Mouse (Mus musculus) stomach, postnatal 0 days (tissue): Measurements from ENCODE around the gene Tfdp2. TPM values are rescaled to one million over a fixed set of nuclear protein-coding genes. Genes with fewer than 3 reads are reported as not detected.

Experiments used
- ATAC-seq: fragments of 200-750 bp; cut with Nextera tagmentation; 2 replicates; pipeline ENCODE4 v1.8.0; 2017; ENCODE audit not compliant: low FRiP score, low TSS enrichment
- DNase-seq: peaks from one replicate; pipeline ENCODE4 v3.0.0-alpha.2; 2016; ENCODE audit warnings: low spot score
- H3K27ac ChIP-seq: fragments of 300-500 bp; sonication (generic); replicated peaks from 2 replicates; pipeline ENCODE4 v1.5.1; 2014; ENCODE audit warnings: mild to moderate bottlenecking, control low read depth
- H3K27me3 ChIP-seq: fragments of 300-500 bp; sonication (generic); 2 replicates; pipeline ENCODE4 v1.6.1; 2014; ENCODE audit warnings: low read length; ENCODE audit not compliant: control insufficient read depth, insufficient read depth
- H3K36me3 ChIP-seq: fragments of 300-500 bp; sonication (generic); 2 replicates; pipeline ENCODE4 v1.6.1; 2014; ENCODE audit warnings: low read length, mixed read lengths; ENCODE audit not compliant: control insufficient read depth, insufficient read depth
- H3K4me1 ChIP-seq: fragments of 300-500 bp; sonication (generic); replicated peaks from 2 replicates; pipeline ENCODE4 v1.6.1; 2014; ENCODE audit warnings: antibody characterized with exemption; ENCODE audit not compliant: control insufficient read depth, insufficient read depth
- H3K4me2 ChIP-seq: fragments of 300-500 bp; sonication (generic); replicated peaks from 2 replicates; pipeline ENCODE4 v1.6.1; 2014; ENCODE audit warnings: low read depth, mild to moderate bottlenecking, control low read depth, moderate library complexity
- H3K4me3 ChIP-seq: fragments of 300-500 bp; sonication (generic); 2 replicates; pipeline ENCODE4 v1.5.1; 2014; ENCODE audit warnings: low read depth, low read length, control low read depth
- H3K9ac ChIP-seq: fragments of 300-500 bp; sonication (generic); 2 replicates; pipeline ENCODE4 v1.6.1; 2014; ENCODE audit warnings: mild to moderate bottlenecking, low read length, control low read depth, mixed read lengths
- H3K9me3 ChIP-seq: fragments of 300-500 bp; sonication (generic); 2 replicates; pipeline ENCODE4 v1.6.1; 2016; ENCODE audit warnings: low read length; ENCODE audit not compliant: control insufficient read depth
- CTCF ChIP-seq: IDR thresholded peaks from 2 replicates; pipeline ENCODE4 v1.5.1; 2016; ENCODE audit warnings: antibody characterized with exemption, low read depth, mild to moderate bottlenecking, moderate library complexity
- EP300 ChIP-seq: optimal IDR thresholded peaks from 2 replicates; pipeline ENCODE3; 2016; ENCODE audit warnings: antibody characterized with exemption
- WGBS: fragments of 180-500 bp; shearing (Covaris S2); extraction: QIAGEN DNeasy Blood & Tissue Kit; methylation state at CpG from one replicate; pipeline ENCODE4 v1.1.7; 2014; 5-methylcytosine and 5-hydroxymethylcytosine counted together
- polyA plus RNA-seq: library from polyadenylated mRNA; unstranded; fragments of >200 nt; fragmentation: Nextera tagmentation; extraction: Ambion mirVana; gene quantifications from 2 replicates; pipeline ENCODE4 v1.2.1, GENCODE M21; 2015

The Tfdp2 gene
- polyA plus RNA-seq, 1 experiment from 2014 or later: 28.8 TPM

DNA sequence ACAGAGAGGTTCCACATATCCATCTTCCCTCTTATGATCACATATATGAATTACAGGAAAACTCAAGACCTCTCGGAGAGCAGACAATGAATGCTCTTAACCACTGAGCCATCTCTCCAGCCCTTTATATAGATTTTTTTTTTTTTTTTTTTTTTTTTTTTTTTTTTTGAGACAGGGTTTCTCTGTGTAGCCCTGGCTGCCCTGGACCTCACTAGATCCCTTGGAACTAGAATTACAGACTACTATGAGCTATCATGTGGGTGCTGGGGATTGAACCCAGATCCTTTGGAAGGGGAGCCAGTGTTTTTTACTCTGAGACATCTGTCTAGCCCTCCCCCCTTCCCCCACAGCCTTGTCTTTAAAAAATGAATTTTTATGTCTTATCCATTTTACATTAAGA is 21.2 kb downstream of the Tfdp2 start:
- H3K4me3 ChIP-seq: no peak overlapping the region
- H3K4me1 ChIP-seq: no peaks in the 10 kb centered on the region
- no peak overlapping the region for H3K9ac ChIP-seq
- ATAC-seq (no peak), DNase-seq (no peak)
- H3K36me3 ChIP-seq: no peaks in the 10 kb centered on the region
- 96% methylated on average over 1 of the region's 1 CpGs for WGBS
- no peak overlapping the region for H3K4me2 ChIP-seq
- no peak for TF ChIP-seq EP300
- TF ChIP-seq CTCF: no peak
- no peak overlapping the region for H3K27ac ChIP-seq
- no peaks in the 10 kb centered on the region for H3K27me3 ChIP-seq
- H3K9me3 ChIP-seq: no peaks in the 10 kb centered on the region

DNA sequence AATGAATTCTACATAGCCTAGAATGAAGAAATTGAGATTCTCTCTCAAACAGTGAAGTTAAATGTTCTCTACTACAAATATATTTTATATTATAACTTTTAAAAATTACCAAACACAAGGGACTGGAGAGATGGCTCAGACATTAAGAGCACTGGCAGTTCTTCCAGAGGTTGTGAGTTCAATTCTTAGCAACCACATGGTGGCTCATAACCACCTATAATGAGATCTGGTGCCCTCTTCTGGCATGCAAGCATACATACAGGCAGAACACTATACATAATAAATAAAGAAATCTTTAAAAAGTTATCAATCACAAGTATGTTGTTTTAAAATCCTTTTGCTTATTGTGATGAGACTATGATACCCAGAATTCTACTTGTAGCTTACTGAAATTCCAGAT is 21.7 kb downstream of the Tfdp2 start:
- no peaks in the 10 kb centered on the region for H3K4me1 ChIP-seq
- no peak overlapping the region for H3K27ac ChIP-seq
- DNase-seq: no peak
- no peak for TF ChIP-seq EP300
- peak; percentile 59 for TF ChIP-seq CTCF
- H3K36me3 ChIP-seq: no peaks in the 10 kb centered on the region
- no peak overlapping the region for H3K4me2 ChIP-seq
- H3K9ac ChIP-seq: no peak overlapping the region
- no peaks in the 10 kb centered on the region for H3K9me3 ChIP-seq
- ATAC-seq: no peak
- H3K27me3 ChIP-seq: no peaks in the 10 kb centered on the region
- no peak overlapping the region for H3K4me3 ChIP-seq

DNA sequence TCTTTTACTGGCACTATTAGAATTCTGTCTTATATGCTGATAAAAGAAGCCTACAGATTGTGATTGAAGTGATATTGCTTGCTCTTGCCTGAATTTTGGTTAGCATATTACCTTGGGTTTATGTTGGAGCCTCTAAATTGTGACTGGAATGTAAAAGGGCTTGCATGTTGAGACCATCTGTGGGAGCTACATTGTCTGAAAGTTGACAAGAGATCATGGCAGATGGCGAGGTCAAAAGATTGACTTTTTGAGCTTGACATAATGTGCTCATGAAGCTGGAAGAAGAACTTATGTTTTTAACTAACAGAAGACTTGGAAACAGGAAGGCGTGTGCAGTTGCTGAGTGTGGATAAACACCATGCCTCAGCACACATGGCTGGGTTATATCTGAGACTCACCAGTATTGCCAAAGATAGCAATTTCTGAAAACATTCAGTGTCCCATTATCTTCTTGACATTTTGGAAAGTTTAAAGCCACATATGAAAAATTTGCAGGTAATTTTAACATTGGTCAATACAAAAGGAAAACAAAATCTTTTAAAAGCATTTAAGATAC is 23.1 kb downstream of the Tfdp2 start:
- no peak overlapping the region for H3K4me2 ChIP-seq
- no peak for TF ChIP-seq CTCF
- TF ChIP-seq EP300: no peak
- no peaks in the 10 kb centered on the region for H3K27me3 ChIP-seq
- no peak overlapping the region for H3K4me3 ChIP-seq
- no peak for ATAC-seq
- no peak for DNase-seq
- H3K4me1 ChIP-seq: no peaks in the 10 kb centered on the region
- WGBS: 58% methylated on average over 2 of the region's 2 CpGs
- no peaks in the 10 kb centered on the region for H3K36me3 ChIP-seq
- no peak overlapping the region for H3K27ac ChIP-seq
- H3K9ac ChIP-seq: no peak overlapping the region
- no peaks in the 10 kb centered on the region for H3K9me3 ChIP-seq

DNA sequence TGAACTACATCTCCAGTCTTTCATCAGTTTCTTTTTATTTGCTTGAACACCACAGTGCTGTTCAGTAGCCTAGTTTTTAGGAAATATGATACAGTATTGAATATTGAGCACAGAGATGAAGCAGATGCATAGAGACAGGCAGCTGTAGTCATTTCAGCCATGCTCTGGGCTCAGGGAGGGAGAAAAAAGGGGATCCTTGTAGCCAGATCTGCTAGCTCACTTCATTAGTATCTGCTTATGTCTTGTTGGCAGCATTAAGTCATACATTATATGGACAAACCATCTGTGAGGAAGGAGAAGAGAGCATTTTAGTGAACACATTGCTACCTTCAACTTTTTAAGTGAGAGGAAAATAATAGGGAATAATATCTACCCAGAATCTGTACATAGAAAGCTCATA is 24.3 kb downstream of the Tfdp2 start:
- Histone ChIP-seq H3K27me3 (no peaks in the 10 kb centered on the region), H3K36me3 (no peaks in the 10 kb centered on the region), H3K27ac (no peak overlapping the region), H3K9ac (no peak overlapping the region), H3K9me3 (no peaks in the 10 kb centered on the region), H3K4me3 (no peak overlapping the region), H3K4me2 (no peak overlapping the region), H3K4me1 (no peaks in the 10 kb centered on the region)
- DNase-seq: no peak
- ATAC-seq: no peak
- TF ChIP-seq CTCF (no peak), EP300 (no peak)

DNA sequence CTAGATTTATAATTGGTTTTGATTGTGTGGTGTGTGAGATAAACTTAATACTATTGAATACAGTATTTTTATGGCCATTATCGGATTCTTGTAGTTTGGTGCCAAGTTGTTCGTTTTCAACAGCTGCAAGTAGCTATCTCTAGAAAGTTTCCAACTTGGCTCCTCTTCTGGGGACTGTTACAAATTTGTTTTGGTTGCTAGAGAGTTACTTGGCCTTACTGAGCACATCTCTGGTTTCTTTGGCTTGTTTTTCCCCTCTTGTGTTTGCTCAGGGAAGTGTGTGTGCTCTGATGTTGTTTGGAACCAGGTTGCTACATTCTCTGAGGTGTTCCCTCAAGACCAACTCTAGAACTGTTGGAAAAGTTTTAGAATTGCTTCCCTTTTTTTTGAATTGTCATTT is 27.2 kb downstream of the Tfdp2 start:
- DNase-seq: no peak
- Histone ChIP-seq H3K27me3 (no peaks in the 10 kb centered on the region), H3K4me1 (no peaks in the 10 kb centered on the region), H3K4me3 (no peak overlapping the region), H3K9me3 (no peaks in the 10 kb centered on the region), H3K9ac (no peak overlapping the region), H3K36me3 (no peaks in the 10 kb centered on the region), H3K27ac (no peak overlapping the region), H3K4me2 (no peak overlapping the region)
- ATAC-seq: no peak
- TF ChIP-seq CTCF: no peak
- no peak for TF ChIP-seq EP300
- WGBS: 57% methylated on average over 2 of the region's 2 CpGs

DNA sequence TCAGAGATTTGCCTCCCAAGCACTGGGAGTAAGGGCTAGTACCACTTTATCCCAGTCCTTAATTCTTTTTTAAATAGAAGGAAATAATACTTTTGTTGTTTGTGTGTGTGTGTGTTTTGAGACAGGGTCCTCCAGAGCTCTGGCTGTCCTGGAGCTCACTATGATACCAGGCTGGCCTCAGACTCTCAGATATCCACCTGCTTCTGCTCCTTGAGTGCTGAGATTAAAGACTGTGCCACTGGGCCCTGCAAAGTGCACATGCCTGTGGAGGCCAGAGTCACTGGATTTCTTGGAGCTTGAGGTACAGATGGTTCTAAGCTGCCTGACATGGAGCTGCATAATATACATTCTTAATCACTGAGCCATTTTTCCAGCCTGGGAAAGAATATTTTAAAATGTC is 32.2 kb downstream of the Tfdp2 start:
- no peak overlapping the region for H3K4me3 ChIP-seq
- H3K27ac ChIP-seq: no peak overlapping the region
- ATAC-seq (no peak), DNase-seq (no peak)
- no peak overlapping the region for H3K4me2 ChIP-seq
- H3K9me3 ChIP-seq: no peaks in the 10 kb centered on the region
- no peaks in the 10 kb centered on the region for H3K36me3 ChIP-seq
- H3K27me3 ChIP-seq: no peaks in the 10 kb centered on the region
- H3K4me1 ChIP-seq: no peaks in the 10 kb centered on the region
- no peak for TF ChIP-seq EP300
- TF ChIP-seq CTCF: no peak
- H3K9ac ChIP-seq: no peak overlapping the region
